Mouse (Mus musculus) ovary, adult 10 weeks (tissue): ENCODE data around the gene Gm19410. TPM values are rescaled to one million over a fixed set of nuclear protein-coding genes. Genes with fewer than 3 reads are reported as not detected.

Source experiments
- polyA plus RNA-seq: library from polyadenylated mRNA; stranded (reverse); fragments of 350-450 nt; fragmentation: Illumina TruSeq; extraction: RNeasy Lipid Tissue Mini Kit (QIAGEN cat#74804); gene quantifications from one replicate; pipeline ENCODE4 v1.2.3, GENCODE M21; 2014

Gm19410 gene
- polyA plus RNA-seq: 0.26 TPM

GRCm38 (mm10) chr8:35765499-35766193 is at the start of gene Gm19410:
Gene Gm19410 (plus strand): TSS chr8:35765790.

